Mouse (Mus musculus) embryonic facial prominence, embryonic 12.5 days (tissue): ENCODE measurements around the gene Sh3d19. TPM values are rescaled to one million over a fixed set of nuclear protein-coding genes. Genes with fewer than 3 reads are reported as not detected.

ENCODE experiments used
- ATAC-seq: fragments of 200-750 bp; cut with Nextera tagmentation; 2 replicates; pipeline ENCODE4 v1.8.0; 2017; ENCODE audit not compliant: insufficient number of reproducible peaks, insufficient read depth, low FRiP score, low TSS enrichment
- H3K27ac ChIP-seq: fragments of 300-500 bp; sonication (generic); 2 replicates; pipeline ENCODE4 v1.5.1; 2016; ENCODE audit warnings: mild to moderate bottlenecking
- H3K27me3 ChIP-seq: fragments of 300-500 bp; sonication (generic); 2 replicates; pipeline ENCODE4 v1.6.1; 2016; ENCODE audit warnings: mild to moderate bottlenecking, moderate library complexity
- H3K36me3 ChIP-seq: fragments of 300-500 bp; sonication (generic); 2 replicates; pipeline ENCODE4 v1.6.1; 2016; ENCODE audit warnings: mild to moderate bottlenecking
- H3K4me1 ChIP-seq: fragments of 300-500 bp; sonication (generic); 2 replicates; pipeline ENCODE4 v1.6.1; 2016
- H3K4me2 ChIP-seq: fragments of 300-500 bp; sonication (generic); replicated peaks from 2 replicates; pipeline ENCODE4 v1.6.1; 2016; ENCODE audit warnings: mild to moderate bottlenecking, moderate library complexity
- H3K4me3 ChIP-seq: fragments of 300-500 bp; sonication (generic); 2 replicates; pipeline ENCODE4 v1.5.1; 2016; ENCODE audit warnings: mild to moderate bottlenecking
- H3K9ac ChIP-seq: fragments of 300-500 bp; sonication (generic); 2 replicates; pipeline ENCODE4 v1.6.1; 2016; ENCODE audit warnings: mild to moderate bottlenecking, moderate library complexity
- H3K9me3 ChIP-seq: fragments of 300-500 bp; sonication (generic); 2 replicates; pipeline ENCODE4 v1.6.1; 2016; ENCODE audit warnings: mild to moderate bottlenecking, moderate library complexity
- WGBS: fragments of 180-500 bp; shearing (Covaris S2); methylation state at CpG from one replicate; pipeline ENCODE4 v1.1.7; 2016; 5-methylcytosine and 5-hydroxymethylcytosine counted together
- polyA plus RNA-seq: library from polyadenylated mRNA; unstranded; fragments of >200 nt; fragmentation: Nextera tagmentation; extraction: Ambion mirVana; gene quantifications from 2 replicates; pipeline ENCODE4 v1.2.1, GENCODE M21; 2016

The Sh3d19 gene
- polyA plus RNA-seq, 1 experiment from 2014 or later, result 24.5 TPM

DNA sequence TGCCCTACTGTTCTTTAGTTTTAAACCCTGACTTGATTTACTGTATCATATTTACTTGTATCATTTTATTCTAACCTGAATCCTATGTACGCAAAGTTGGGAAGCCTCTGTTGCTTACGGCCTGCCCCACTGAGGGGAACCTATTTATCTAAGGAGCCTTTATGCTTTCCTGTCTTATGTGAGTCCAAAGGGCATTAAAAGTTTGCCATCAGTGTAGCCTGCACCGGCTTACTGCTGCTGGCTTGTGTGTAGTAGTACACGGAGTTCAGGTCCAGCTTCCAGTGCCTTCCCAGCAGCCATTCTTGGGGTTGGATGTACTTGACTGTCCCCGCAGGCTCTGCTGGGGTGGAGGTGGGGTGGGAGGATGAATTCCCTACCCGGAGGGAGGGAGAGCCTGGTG lies 13.6 kb downstream of the Sh3d19 start:
- Histone ChIP-seq H3K9ac (no peak overlapping the region), H3K36me3 (peaks cover 4% of the 10 kb centered on the region), H3K4me3 (no peak overlapping the region), H3K27ac (no peak overlapping the region), H3K27me3 (no peaks in the 10 kb centered on the region), H3K4me1 (no peaks in the 10 kb centered on the region), H3K9me3 (0 out of 2 replicates have a peak, but pooled peaks cover 3% of the 10 kb centered on the region), H3K4me2 (no peak overlapping the region)
- ATAC-seq, result no peak
- 90% methylated on average over 6 of the region's 6 CpGs for WGBS

DNA sequence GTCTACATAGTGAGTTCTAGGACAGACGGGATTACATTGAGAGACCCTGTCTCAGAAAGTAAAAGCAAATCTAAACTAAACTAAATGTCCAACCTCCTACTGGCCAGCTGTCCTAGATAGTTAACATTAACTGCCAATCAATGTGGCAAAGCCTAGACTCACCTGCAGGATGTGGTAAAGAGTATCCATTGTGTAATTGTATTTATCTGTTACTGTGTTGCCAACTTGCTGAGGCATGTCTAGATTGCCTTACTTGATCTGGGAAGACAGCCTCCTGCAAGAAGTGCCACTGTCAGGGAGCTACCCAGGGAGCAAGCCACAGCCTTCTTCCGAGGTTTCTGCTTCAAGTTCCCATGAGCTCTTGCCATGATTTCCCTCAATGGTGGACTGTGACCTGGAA lies 16.3 kb downstream of the Sh3d19 start:
- H3K4me2 ChIP-seq, result no peak overlapping the region
- H3K4me3 ChIP-seq, result no peak overlapping the region
- no peak overlapping the region for H3K27ac ChIP-seq
- no peak overlapping the region for H3K9ac ChIP-seq
- peaks cover 4% of the 10 kb centered on the region for H3K36me3 ChIP-seq
- no peaks in the 10 kb centered on the region for H3K4me1 ChIP-seq
- 89% methylated on average over 2 of the region's 2 CpGs for WGBS
- no peak for ATAC-seq
- H3K9me3 ChIP-seq, result 0 out of 2 replicates have a peak, but pooled peaks cover 3% of the 10 kb centered on the region
- no peaks in the 10 kb centered on the region for H3K27me3 ChIP-seq

DNA sequence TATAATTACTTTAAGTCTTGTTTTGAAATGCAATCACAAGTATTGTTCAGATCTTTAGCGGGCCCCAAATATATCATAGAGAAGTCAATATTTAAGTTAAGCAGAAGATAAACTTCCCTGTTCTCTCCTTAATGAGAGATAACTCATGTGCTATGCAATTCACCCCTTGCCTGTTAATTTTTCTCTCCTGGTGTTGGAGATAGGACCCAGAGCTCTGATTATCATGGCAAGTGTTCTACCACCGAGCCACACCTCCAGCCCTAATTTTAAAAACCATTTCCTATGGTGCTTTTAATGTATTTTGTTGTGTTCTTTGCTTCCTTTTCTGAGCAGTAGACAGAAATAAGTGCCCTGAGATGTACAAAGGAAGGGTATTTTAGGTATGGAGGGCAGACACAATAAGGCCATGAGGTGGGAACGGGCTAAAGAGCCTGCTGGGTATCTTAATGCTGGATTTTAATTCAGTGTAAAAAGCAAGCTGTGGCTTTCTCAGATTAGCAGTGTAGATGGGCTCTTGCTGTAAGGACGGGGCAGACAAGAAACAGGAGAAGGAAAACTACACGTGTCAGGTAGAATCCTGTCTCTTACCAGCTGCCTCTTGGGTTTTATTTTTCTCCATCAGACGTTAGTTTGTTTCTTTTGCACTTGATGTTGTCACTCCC lies 20.4 kb downstream of the Sh3d19 start:
- Histone ChIP-seq H3K4me2 (no peak overlapping the region), H3K4me1 (no peaks in the 10 kb centered on the region), H3K9me3 (0 out of 2 replicates have a peak, but pooled peaks cover 3% of the 10 kb centered on the region), H3K27me3 (no peaks in the 10 kb centered on the region), H3K4me3 (no peak overlapping the region), H3K36me3 (peaks cover 4% of the 10 kb centered on the region), H3K27ac (no peak overlapping the region), H3K9ac (no peak overlapping the region)
- no peak for ATAC-seq
- 74% methylated on average over 6 of the region's 6 CpGs for WGBS

DNA sequence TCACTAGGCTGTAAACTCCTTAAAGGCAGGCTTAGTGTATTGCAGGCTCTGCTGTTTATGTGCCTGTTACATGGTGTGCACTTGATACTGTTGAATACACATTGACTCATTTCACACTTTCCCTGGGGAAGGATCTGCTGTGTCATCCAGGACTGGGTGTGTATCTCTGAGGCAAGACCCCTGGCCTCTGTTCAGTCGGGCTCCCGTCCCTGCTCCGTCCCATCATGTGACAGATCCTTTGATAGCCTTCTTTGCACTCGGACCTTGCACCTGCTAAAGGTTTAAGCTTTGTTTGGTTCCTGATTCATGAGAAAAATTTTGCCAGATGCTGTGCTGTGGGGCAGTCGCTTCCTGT lies 20.9 kb downstream of the Sh3d19 start:
- H3K4me2 ChIP-seq, result no peak overlapping the region
- H3K9me3 ChIP-seq, result 0 out of 2 replicates have a peak, but pooled peaks cover 3% of the 10 kb centered on the region
- 67% methylated on average over 5 of the region's 5 CpGs for WGBS

DNA sequence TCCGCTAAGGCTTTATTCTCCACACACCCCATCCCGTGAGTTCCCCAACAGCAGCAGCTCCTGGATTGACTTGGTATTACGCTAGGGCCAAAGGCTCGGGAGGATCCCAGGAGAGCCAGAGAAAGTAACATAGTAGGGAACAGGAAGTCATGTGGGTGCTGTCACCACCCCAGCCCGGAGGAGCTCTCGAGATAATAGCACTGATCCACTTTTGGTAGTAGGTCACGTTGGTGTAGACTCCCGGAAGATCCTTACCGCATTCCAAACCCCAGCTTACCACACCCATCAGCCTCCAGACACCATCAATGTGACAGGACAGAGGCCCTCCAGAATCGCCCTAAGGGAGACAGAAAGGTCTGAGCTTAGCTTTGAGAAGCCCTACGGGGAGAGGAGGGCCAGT lies 22.8 kb downstream of the Sh3d19 start:
- WGBS, result 68% methylated on average over 11 of the region's 11 CpGs
- Histone ChIP-seq H3K36me3 (no peaks in the 10 kb centered on the region), H3K4me2 (no peak overlapping the region), H3K27me3 (no peaks in the 10 kb centered on the region), H3K27ac (no peak overlapping the region), H3K4me3 (no peak overlapping the region), H3K9me3 (no peaks in the 10 kb centered on the region), H3K4me1 (no peaks in the 10 kb centered on the region), H3K9ac (no peak overlapping the region)
- no peak for ATAC-seq

More for the DNA sequence above, 20.9 kb downstream of the Sh3d19 start:
- Histone ChIP-seq H3K4me3 (no peak overlapping the region), H3K9ac (no peak overlapping the region), H3K27me3 (no peaks in the 10 kb centered on the region), H3K4me1 (no peaks in the 10 kb centered on the region), H3K36me3 (peaks cover 4% of the 10 kb centered on the region), H3K27ac (no peak overlapping the region)
- no peak for ATAC-seq

DNA sequence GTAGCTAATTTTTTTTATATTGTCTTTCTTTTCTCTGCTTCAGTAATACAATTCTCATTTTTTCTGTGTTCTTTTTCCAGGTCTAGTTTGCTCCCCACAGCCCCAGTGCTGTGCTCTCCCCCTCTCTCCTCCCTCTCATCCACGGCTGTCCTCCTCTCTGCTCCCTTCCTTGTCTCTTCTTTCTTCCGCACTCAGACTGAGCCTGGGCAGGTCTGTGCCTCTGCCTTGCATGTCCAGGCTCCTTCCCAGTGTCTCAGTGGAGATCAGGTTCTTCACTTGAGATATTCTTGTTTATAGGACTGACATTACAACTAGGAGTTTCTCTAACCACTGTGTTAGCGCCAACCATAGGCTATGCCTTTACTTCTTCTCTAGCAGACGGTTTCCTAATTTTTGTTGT lies 23.7 kb downstream of the Sh3d19 start:
- 74% methylated on average over 4 of the region's 4 CpGs for WGBS
- no peak overlapping the region for H3K9ac ChIP-seq
- H3K4me3 ChIP-seq, result no peak overlapping the region
- H3K27ac ChIP-seq, result 0 out of 2 replicates have a peak overlapping the region, but pooled peaks have one; percentile 36
- ATAC-seq, result no peak
- no peaks in the 10 kb centered on the region for H3K36me3 ChIP-seq
- no peaks in the 10 kb centered on the region for H3K27me3 ChIP-seq
- no peaks in the 10 kb centered on the region for H3K9me3 ChIP-seq
- H3K4me2 ChIP-seq, result no peak overlapping the region
- no peaks in the 10 kb centered on the region for H3K4me1 ChIP-seq

DNA sequence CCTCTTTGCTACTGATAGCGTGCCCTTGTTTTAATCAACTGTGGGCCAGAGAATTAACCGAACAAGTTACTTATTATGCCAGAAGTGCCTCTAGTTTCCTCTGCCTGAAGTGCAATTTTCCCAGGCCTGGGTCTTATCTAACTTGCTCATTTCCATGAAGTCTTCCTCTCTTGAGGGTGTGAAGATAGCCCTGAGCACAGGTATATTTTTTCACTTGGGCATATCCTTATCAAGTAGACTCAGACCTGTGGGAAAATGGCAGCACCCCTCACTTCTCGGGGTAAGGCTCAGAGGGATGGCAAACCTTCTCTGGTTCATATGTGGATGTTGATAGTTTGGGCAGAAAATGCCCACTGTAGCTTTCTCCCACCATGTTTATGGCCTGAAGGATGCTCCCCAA lies 30.4 kb downstream of the Sh3d19 start:
- Histone ChIP-seq H3K27me3 (no peaks in the 10 kb centered on the region), H3K9ac (no peak overlapping the region), H3K4me1 (no peaks in the 10 kb centered on the region), H3K27ac (no peak overlapping the region), H3K4me3 (no peak overlapping the region), H3K4me2 (no peak overlapping the region), H3K9me3 (no peaks in the 10 kb centered on the region), H3K36me3 (no peaks in the 10 kb centered on the region)
- no peak for ATAC-seq
- 93% methylated on average over 3 of the region's 3 CpGs for WGBS

DNA sequence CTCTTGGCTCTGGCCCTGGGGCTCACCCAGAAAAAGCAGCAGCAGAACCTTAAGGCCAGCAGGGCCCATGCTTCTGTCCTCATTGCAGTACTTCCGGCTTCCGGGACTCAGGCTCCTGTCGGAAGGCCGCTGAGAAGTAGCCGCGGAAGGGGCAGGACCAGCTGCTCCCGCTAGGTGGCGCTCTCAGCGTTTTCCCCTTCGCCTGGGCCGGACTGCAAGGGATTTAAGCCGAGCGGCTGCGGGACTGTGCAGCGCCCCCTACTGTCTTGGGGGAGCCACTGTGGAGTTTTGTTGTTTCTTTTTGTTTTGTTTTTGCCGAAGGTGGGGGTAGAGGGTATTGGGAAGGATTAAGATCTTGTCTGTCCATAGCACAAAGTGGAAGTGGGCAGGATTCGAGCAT lies 31.5 kb downstream of the Sh3d19 start, which contains the start of gene Prss48:
Gene Prss48, minus strand, starts transcription at position 69 of the 400 bp plus-strand sequence.
- H3K27me3 ChIP-seq, result no peaks in the 10 kb centered on the region
- no peaks in the 10 kb centered on the region for H3K9me3 ChIP-seq
- no peak within 1 kb of the TSS for H3K9ac ChIP-seq
- ATAC-seq, result no peak
- H3K4me3 ChIP-seq, result no peak within 1 kb of the TSS
- H3K4me1 ChIP-seq, result no peaks in the 10 kb centered on the region
- H3K36me3 ChIP-seq, result no peaks in the 10 kb centered on the region
- WGBS, result 74% methylated on average over 17 of the region's 17 CpGs
- no peak within 1 kb of the TSS for H3K4me2 ChIP-seq
- no peak within 1 kb of the TSS for H3K27ac ChIP-seq

DNA sequence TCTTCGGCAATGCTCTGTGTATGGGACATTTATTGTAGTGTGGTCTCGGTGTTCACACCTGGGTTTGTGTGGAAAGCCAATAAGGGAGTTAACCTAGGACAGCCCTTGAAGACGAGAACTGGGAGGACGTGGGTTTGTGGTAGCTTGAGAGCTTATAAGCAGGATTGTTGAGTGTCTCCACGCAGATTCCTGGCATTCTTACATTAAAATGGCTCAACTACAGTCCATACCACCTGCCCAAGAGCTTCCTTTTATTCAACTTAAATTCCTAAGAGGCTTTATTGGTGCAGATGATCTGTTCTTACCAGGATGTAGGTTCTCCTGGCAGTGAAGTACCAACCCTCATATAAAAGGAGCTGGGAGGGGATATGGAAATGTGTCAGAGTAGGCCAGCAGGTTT lies 32.0 kb downstream of the Sh3d19 start:
- no peaks in the 10 kb centered on the region for H3K36me3 ChIP-seq
- no peak overlapping the region for H3K4me2 ChIP-seq
- H3K9me3 ChIP-seq, result no peaks in the 10 kb centered on the region
- H3K9ac ChIP-seq, result no peak overlapping the region
- no peak overlapping the region for H3K4me3 ChIP-seq
- 75% methylated on average over 5 of the region's 5 CpGs for WGBS
- H3K27me3 ChIP-seq, result no peaks in the 10 kb centered on the region
- ATAC-seq, result no peak
- H3K27ac ChIP-seq, result no peak overlapping the region
- H3K4me1 ChIP-seq, result no peaks in the 10 kb centered on the region

DNA sequence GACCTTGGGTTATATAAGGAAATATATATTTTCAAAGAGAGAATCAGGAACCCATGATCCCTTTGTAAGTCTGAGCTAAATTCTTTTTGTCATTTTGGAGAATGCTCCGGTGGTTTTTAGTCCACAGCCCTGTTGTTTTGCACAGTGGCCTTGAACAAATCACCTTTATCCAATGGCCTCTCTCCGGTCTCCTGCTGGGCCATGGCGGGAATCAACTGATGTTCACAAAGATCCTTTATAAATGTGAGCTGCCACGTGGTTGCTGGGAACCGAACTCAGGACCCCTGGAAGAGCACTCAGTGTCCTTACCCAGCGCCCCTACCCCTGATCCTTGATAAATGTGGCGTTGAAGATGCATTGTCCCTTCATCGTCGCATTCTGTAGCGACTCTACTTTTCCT lies 33.8 kb downstream of the Sh3d19 start:
- H3K27ac ChIP-seq, result no peak overlapping the region
- H3K9ac ChIP-seq, result no peak overlapping the region
- no peak overlapping the region for H3K4me2 ChIP-seq
- ATAC-seq, result no peak
- no peak overlapping the region for H3K4me3 ChIP-seq
- 90% methylated on average over 10 of the region's 10 CpGs for WGBS
- H3K4me1 ChIP-seq, result no peaks in the 10 kb centered on the region
- H3K27me3 ChIP-seq, result no peaks in the 10 kb centered on the region
- 0 out of 2 replicates have a peak, but pooled peaks cover 4% of the 10 kb centered on the region for H3K36me3 ChIP-seq
- 0 out of 2 replicates have a peak, but pooled peaks cover 5% of the 10 kb centered on the region for H3K9me3 ChIP-seq

DNA sequence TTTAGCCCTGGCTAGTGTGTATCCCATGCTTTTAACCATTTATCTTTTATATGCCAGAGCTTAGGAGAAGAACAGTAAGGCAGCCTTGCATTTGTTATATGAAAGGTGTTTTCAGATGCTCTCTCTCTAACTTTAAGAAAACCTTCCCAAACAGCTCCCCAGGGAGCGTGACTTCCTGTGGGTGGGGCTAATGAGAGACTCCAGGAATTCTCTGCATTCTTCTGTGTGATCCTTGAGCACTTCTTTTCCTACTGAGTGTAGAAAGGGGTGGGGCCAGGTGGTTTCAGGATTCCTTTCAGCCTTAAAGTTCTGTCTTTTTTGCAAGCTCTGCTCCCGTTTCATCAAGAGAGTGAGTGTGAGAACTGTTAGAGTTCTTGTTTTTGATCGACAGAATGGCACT lies 39.7 kb downstream of the Sh3d19 start:
- Histone ChIP-seq H3K4me1 (no peaks in the 10 kb centered on the region), H3K27ac (no peak overlapping the region), H3K9me3 (0 out of 2 replicates have a peak, but pooled peaks cover 5% of the 10 kb centered on the region), H3K9ac (no peak overlapping the region), H3K36me3 (0 out of 2 replicates have a peak, but pooled peaks cover 4% of the 10 kb centered on the region), H3K27me3 (no peaks in the 10 kb centered on the region), H3K4me2 (no peak overlapping the region), H3K4me3 (no peak overlapping the region)
- ATAC-seq, result no peak
- WGBS, result 47% methylated on average over 3 of the region's 3 CpGs

DNA sequence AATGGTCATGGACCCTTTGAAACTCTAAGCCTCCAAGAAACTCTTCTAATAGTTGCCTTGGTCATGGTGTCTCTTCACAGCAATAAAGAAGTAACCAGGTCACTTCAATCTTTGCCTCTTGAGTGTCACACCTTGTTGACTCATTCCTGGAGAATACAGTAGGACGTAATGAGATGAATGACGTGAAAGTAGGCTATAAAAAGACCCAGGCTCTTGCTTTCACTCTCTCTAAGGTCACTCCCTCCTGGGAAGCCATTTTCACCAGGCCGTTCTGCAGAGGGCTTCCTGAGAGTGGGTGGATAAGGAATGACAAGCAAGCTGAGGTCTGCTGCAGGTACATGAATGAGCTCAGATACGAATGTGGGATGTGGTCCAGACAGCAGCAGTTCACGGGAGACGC lies 40.5 kb downstream of the Sh3d19 start:
- Histone ChIP-seq H3K27ac (no peak overlapping the region), H3K9me3 (0 out of 2 replicates have a peak, but pooled peaks cover 5% of the 10 kb centered on the region), H3K4me1 (no peaks in the 10 kb centered on the region), H3K27me3 (no peaks in the 10 kb centered on the region), H3K9ac (no peak overlapping the region), H3K36me3 (0 out of 2 replicates have a peak, but pooled peaks cover 4% of the 10 kb centered on the region), H3K4me2 (no peak overlapping the region), H3K4me3 (no peak overlapping the region)
- ATAC-seq, result no peak
- 86% methylated on average over 6 of the region's 6 CpGs for WGBS
